Comparison of ENCODE assay signal across 22 mouse cellular contexts in genomic region chr13:95091546-95092445, GRCm38 (mm10).
DNase-seq lines count a peak whose midpoint lies in the region; ATAC-seq and TF ChIP-seq lines count a peak whose summit lies in the region.
"Had no signal": no experiment of that assay in that cellular context is flagged by ENCODE, and none has a peak within 500 bp of the region (broad histone marks: within the 10 kb centered on the region; RNA-seq: fewer than 3 reads in every experiment).

No protein-coding gene starts in this region.

- no peaks in the 10 kb centered on the region; the same call in 1 of the 2 replicates for H3K4me1 ChIP-seq in forebrain, postnatal 0 days (ENCODE audit: insufficient read depth)
- H3K4me1 ChIP-seq in forebrain, embryonic 16.5 days (replicated peaks; ENCODE audit: control insufficient read depth, insufficient read depth, low read length), result peaks cover 3% of the 10 kb centered on the region; the same call in 1 of the 2 replicates
- H3K4me1 ChIP-seq: hindbrain, embryonic 10.5 days had no signal

- intact Hi-C loops in left cerebral cortex, adult 2 months (cut with DNase I), result no loop called here

- no peak overlapping the region for H3K9ac ChIP-seq in forebrain, postnatal 0 days
- no peak overlapping the region for H3K9ac ChIP-seq in forebrain, embryonic 16.5 days (replicated peaks; ENCODE audit: low read depth, low read length)
- H3K9ac ChIP-seq: heart, embryonic 13.5 days; limb, embryonic 15.5 days; neural tube, embryonic 13.5 days had no signal

- no peak for DNase-seq in forebrain, postnatal 0 days
- no peak for DNase-seq in left cerebral cortex, adult 2 months (ENCODE audit: extremely low spot score in 1 of 2, low spot score in 2 of 2)
- DNase-seq in left cerebral cortex, adult 18-20 months (ENCODE audit: low spot score in 2 of 2), result no peak
- peak; percentile 34 for DNase-seq in retina, postnatal 1 day
- no peak for DNase-seq in retina, embryonic 14.5 days (ENCODE audit: low spot score)
- no peak for DNase-seq in right cerebral cortex, postnatal 25 days
- DNase-seq: adrenal gland, postnatal 36 days; B cell, adult 2 months; cerebellum, adult 9-10 months; gastrocnemius, adult 2 months; kidney, adult 11 months; kidney, postnatal 10 days; lung, adult 18-20 months; thymus, adult 18-20 months had no signal

- no peaks in the 10 kb centered on the region for H3K36me3 ChIP-seq in forebrain, postnatal 0 days (ENCODE audit: insufficient read depth)
- no peaks in the 10 kb centered on the region for H3K36me3 ChIP-seq in forebrain, embryonic 16.5 days (ENCODE audit: control insufficient read depth, insufficient read depth)
- H3K36me3 ChIP-seq: G1E; heart, embryonic 13.5 days; hindbrain, embryonic 10.5 days; limb, embryonic 15.5 days; neural tube, embryonic 13.5 days had no signal

- TF ChIP-seq CTCF in forebrain, postnatal 0 days (IDR thresholded peaks at IDR 0.05; ENCODE audit: low read depth), result peak; percentile 16; the same call in 1 of the 2 replicates
- TF ChIP-seq CTCF in left cerebral cortex, adult 2 months (IDR thresholded peaks at IDR 0.05), result peak; percentile 16

- H3K27me3 ChIP-seq in forebrain, postnatal 0 days (ENCODE audit: insufficient read depth, low read length), result no peaks in the 10 kb centered on the region
- H3K27me3 ChIP-seq in forebrain, embryonic 16.5 days (replicated peaks; ENCODE audit: control insufficient read depth, insufficient read depth, low read length), result no peaks in the 10 kb centered on the region
- H3K27me3 ChIP-seq: heart, embryonic 13.5 days; limb, embryonic 15.5 days; neural tube, embryonic 13.5 days had no signal

- no peak overlapping the region for H3K4me3 ChIP-seq in forebrain, postnatal 0 days (ENCODE audit: low read depth, low read length)
- H3K4me3 ChIP-seq in forebrain, embryonic 16.5 days (replicated peaks; ENCODE audit: low read length), result no peak overlapping the region
- H3K4me3 ChIP-seq in left cerebral cortex, adult 2 months, result no peak overlapping the region
- H3K4me3 ChIP-seq: gastrocnemius, adult 2 months; heart, embryonic 13.5 days; hindbrain, embryonic 10.5 days; limb, embryonic 15.5 days; neural tube, embryonic 13.5 days had no signal

- WGBS in forebrain, postnatal 0 days, result 82% methylated on average over 14 of the region's 14 CpGs
- 87% methylated on average over 14 of the region's 14 CpGs for WGBS in forebrain, embryonic 16.5 days

- no peak overlapping the region for H3K27ac ChIP-seq in forebrain, postnatal 0 days (ENCODE audit: low read depth, low read length)
- no peak overlapping the region for H3K27ac ChIP-seq in forebrain, embryonic 16.5 days (ENCODE audit: low read length)
- no peak overlapping the region for H3K27ac ChIP-seq in left cerebral cortex, adult 2 months
- H3K27ac ChIP-seq: gastrocnemius, adult 2 months; heart, embryonic 13.5 days; hindbrain, embryonic 10.5 days; limb, embryonic 15.5 days; neural tube, embryonic 13.5 days had no signal

- no peaks in the 10 kb centered on the region for H3K9me3 ChIP-seq in forebrain, postnatal 0 days (ENCODE audit: low read length)
- no peaks in the 10 kb centered on the region for H3K9me3 ChIP-seq in forebrain, embryonic 16.5 days (ENCODE audit: control insufficient read depth, low read length)
- H3K9me3 ChIP-seq: G1E; heart, embryonic 13.5 days; hindbrain, embryonic 10.5 days; limb, embryonic 15.5 days; neural tube, embryonic 13.5 days had no signal

- no peak overlapping the region for H3K4me2 ChIP-seq in forebrain, postnatal 0 days (ENCODE audit: low read depth)
- H3K4me2 ChIP-seq in forebrain, embryonic 16.5 days (ENCODE audit: low read length), result no peak overlapping the region
- H3K4me2 ChIP-seq: heart, embryonic 13.5 days; limb, embryonic 15.5 days; neural tube, embryonic 13.5 days had no signal

- no peak for ATAC-seq in forebrain, postnatal 0 days
- ATAC-seq in forebrain, embryonic 16.5 days, result no peak
- ATAC-seq in monocyte, adult 5-6 weeks (replicated peaks; ENCODE audit: insufficient number of reproducible peaks, low FRiP score, low TSS enrichment, poor library complexity, severe bottlenecking), result no peak
- ATAC-seq: forebrain, embryonic 14.5 days had no signal
